Mouse (Mus musculus) MEL (cell line): ENCODE data around the gene Runx3. TPM values are rescaled to one million over a fixed set of nuclear protein-coding genes. Genes with fewer than 3 reads are reported as not detected.
A peak's percentile ranks its signal among the peaks of the same experiment; 100 is the strongest.

Source experiments
- DNase-seq: peaks from one replicate; pipeline ENCODE4 v3.0.0; 2011; ENCODE audit warnings: low read depth, low spot score
- H3K27ac ChIP-seq: 2 replicates; pipeline ENCODE4 v1.5.1; 2012; ENCODE audit warnings: low read depth, mild to moderate bottlenecking, control low read depth, low read length, moderate library complexity; ENCODE audit not compliant: control insufficient read depth
- H3K27me3 ChIP-seq, 2 experiments: fragments of 150-350 bp in 1 of 2; sonication (generic) in 1 of 2; 2 replicates each; pipeline ENCODE4 v1.6.1; 2012; ENCODE audit warnings: low read length in 2 of 2, mild to moderate bottlenecking in 2 of 2, improper control_type of control experiment in 1 of 2, moderate library complexity in 1 of 2; ENCODE audit not compliant: insufficient read depth in 2 of 2, control insufficient read depth in 1 of 2
- H3K36me3 ChIP-seq, 2 experiments: 2 replicates each; pipeline ENCODE4 v1.6.1; 2012 to 2014; ENCODE audit warnings: low read length in 2 of 2, improper control_type of control experiment in 1 of 2, inconsistent platforms in 1 of 2, mild to moderate bottlenecking in 1 of 2; ENCODE audit not compliant: insufficient read depth in 2 of 2, control insufficient read depth in 1 of 2
- H3K4me1 ChIP-seq, 2 experiments: fragments of 150-350 bp in 1 of 2; sonication (generic) in 1 of 2; 2 replicates each; pipeline ENCODE4 v1.6.1; 2012; ENCODE audit warnings: low read length in 2 of 2, improper control_type of control experiment in 1 of 2, mild to moderate bottlenecking in 1 of 2; ENCODE audit not compliant: insufficient read depth in 2 of 2, control insufficient read depth in 1 of 2
- H3K4me3 ChIP-seq, 2 experiments: fragments of 150-350 bp in 1 of 2; sonication (generic) in 1 of 2; 2 replicates each; pipeline ENCODE4 v1.5.1; 2012; ENCODE audit warnings: low read depth in 2 of 2, low read length in 2 of 2, mild to moderate bottlenecking in 2 of 2, moderate library complexity in 2 of 2, control low read depth in 1 of 2, improper control_type of control experiment in 1 of 2; ENCODE audit not compliant: control insufficient read depth in 1 of 2, insufficient read depth in 1 of 2
- H3K79me2 ChIP-seq: 2 replicates; pipeline ENCODE4 v1.6.1; 2012; ENCODE audit warnings: mild to moderate bottlenecking, low read length, moderate library complexity; ENCODE audit not compliant: control insufficient read depth, poor library complexity, insufficient read depth
- H3K9ac ChIP-seq: 2 replicates; pipeline ENCODE4 v1.6.1; 2012; ENCODE audit warnings: low read depth, mild to moderate bottlenecking, control low read depth, low read length, moderate library complexity; ENCODE audit not compliant: control insufficient read depth, poor library complexity, severe bottlenecking
- H3K9me3 ChIP-seq: fragments of 150-350 bp; sonication (generic); replicated peaks from 2 replicates; pipeline ENCODE4 v1.6.1; 2012; ENCODE audit warnings: mild to moderate bottlenecking, low read length, improper control_type of control experiment, moderate library complexity; ENCODE audit not compliant: insufficient read depth
- BHLHE40 ChIP-seq: IDR thresholded peaks from 2 replicates; pipeline ENCODE4 v1.6.1; 2012; ENCODE audit warnings: low read depth, mild to moderate bottlenecking, inconsistent platforms, low read length, improper control_type of control experiment, borderline replicate concordance
- CHD1 ChIP-seq: IDR thresholded peaks from 2 replicates; pipeline ENCODE4 v1.6.1; 2012; ENCODE audit warnings: low read depth, mild to moderate bottlenecking, inconsistent platforms, low read length, improper control_type of control experiment
- CTCF ChIP-seq, 3 experiments: IDR thresholded peaks in 2 of 3; conservative IDR thresholded peaks in 1 of 3; 2 replicates each; pipeline ENCODE4 v1.5.1; 2011 to 2012; ENCODE audit warnings: low read length in 3 of 3, low read depth in 2 of 3, mild to moderate bottlenecking in 2 of 3, improper control_type of control experiment in 1 of 3, inconsistent platforms in 1 of 3, mixed read lengths in 1 of 3, moderate library complexity in 1 of 3; ENCODE audit not compliant: control insufficient read depth in 1 of 3, insufficient read depth in 1 of 3, poor library complexity in 1 of 3, severe bottlenecking in 1 of 3
- E2F4 ChIP-seq: IDR thresholded peaks from 2 replicates; pipeline ENCODE4 v1.6.1; 2011; ENCODE audit warnings: low read depth, low read length, improper control_type of control experiment, borderline replicate concordance
- ELF1 ChIP-seq: IDR thresholded peaks from 2 replicates; pipeline ENCODE4 v1.6.1; 2014; ENCODE audit warnings: low read depth, mild to moderate bottlenecking, inconsistent platforms, low read length, improper control_type of control experiment, moderate library complexity
- ETS1 ChIP-seq: IDR thresholded peaks from 2 replicates; pipeline ENCODE4 v1.6.1; 2012; ENCODE audit warnings: low read depth, mild to moderate bottlenecking, inconsistent platforms, low read length, improper control_type of control experiment, moderate library complexity
- GABPA ChIP-seq: IDR thresholded peaks from 2 replicates; pipeline ENCODE4 v1.6.1; 2012; ENCODE audit warnings: low read depth, mild to moderate bottlenecking, inconsistent platforms, low read length, improper control_type of control experiment, moderate library complexity
- GATA1 ChIP-seq: IDR thresholded peaks from 2 replicates; pipeline ENCODE4 v1.6.1; 2011; ENCODE audit warnings: low read depth, low read length, improper control_type of control experiment
- HCFC1 ChIP-seq: IDR thresholded peaks from 2 replicates; pipeline ENCODE4 v1.6.1; 2012; ENCODE audit warnings: low read depth, mild to moderate bottlenecking, inconsistent platforms, low read length, improper control_type of control experiment, moderate library complexity
- JUND ChIP-seq: IDR thresholded peaks from 2 replicates; pipeline ENCODE4 v1.6.1; 2011; ENCODE audit warnings: low read depth, mild to moderate bottlenecking, improper control_type of control experiment, low read length
- KAT2A ChIP-seq: conservative IDR thresholded peaks from 2 replicates; pipeline ENCODE4 v1.6.1; 2012; ENCODE audit warnings: low read depth, low read length, improper control_type of control experiment, inconsistent platforms
- MAX ChIP-seq: IDR thresholded peaks from 2 replicates; pipeline ENCODE4 v1.6.1; 2011; ENCODE audit warnings: low read length, improper control_type of control experiment
- MAZ ChIP-seq: IDR thresholded peaks from 2 replicates; pipeline ENCODE4 v1.6.1; 2012; ENCODE audit warnings: low read depth, mild to moderate bottlenecking, inconsistent platforms, low read length, improper control_type of control experiment
- MEF2A ChIP-seq: IDR thresholded peaks from 2 replicates; pipeline ENCODE4 v1.6.1; 2014; ENCODE audit warnings: low read depth, mild to moderate bottlenecking, inconsistent platforms, low read length, improper control_type of control experiment; ENCODE audit not compliant: poor library complexity, insufficient replicate concordance, severe bottlenecking; ENCODE audit errors: extremely low read depth
- MYB ChIP-seq: IDR thresholded peaks from 2 replicates; pipeline ENCODE4 v1.6.1; 2011; ENCODE audit warnings: mild to moderate bottlenecking, low read depth, low read length, improper control_type of control experiment
- MYC ChIP-seq: IDR thresholded peaks from 2 replicates; pipeline ENCODE4 v1.6.1; 2011; ENCODE audit warnings: low read depth, mild to moderate bottlenecking, low read length, improper control_type of control experiment, moderate library complexity
- NELFE ChIP-seq: IDR thresholded peaks from 2 replicates; pipeline ENCODE4 v1.6.1; 2011; ENCODE audit warnings: low read depth, low read length, improper control_type of control experiment
- POLR2A ChIP-seq, 2 experiments: IDR thresholded peaks; 2 replicates each; pipeline ENCODE4 v1.6.1; 2011 to 2012; ENCODE audit warnings: low read length in 2 of 2, mild to moderate bottlenecking in 2 of 2, control low read depth in 1 of 2, improper control_type of control experiment in 1 of 2, low read depth in 1 of 2, moderate library complexity in 1 of 2; ENCODE audit not compliant: control insufficient read depth in 1 of 2, insufficient read depth in 1 of 2, poor library complexity in 1 of 2
- POLR2AphosphoS2 ChIP-seq: IDR thresholded peaks from 2 replicates; pipeline ENCODE4 v1.6.1; 2011; ENCODE audit warnings: low read length, improper control_type of control experiment
- POLR2AphosphoS5 ChIP-seq: IDR thresholded peaks from 2 replicates; pipeline ENCODE4 v1.6.1; 2012; ENCODE audit warnings: low read depth, borderline replicate concordance, mild to moderate bottlenecking, inconsistent platforms, low read length, moderate library complexity, mixed read lengths
- RAD21 ChIP-seq: IDR thresholded peaks from 2 replicates; pipeline ENCODE4 v1.6.1; 2011; ENCODE audit warnings: mild to moderate bottlenecking, low read depth, low read length, improper control_type of control experiment
- RCOR1 ChIP-seq: IDR thresholded peaks from 2 replicates; pipeline ENCODE4 v1.6.1; 2012; ENCODE audit warnings: low read depth, mild to moderate bottlenecking, inconsistent platforms, low read length, improper control_type of control experiment
- SIN3A ChIP-seq: IDR thresholded peaks from 2 replicates; pipeline ENCODE4 v1.6.1; 2012; ENCODE audit warnings: low read length, improper control_type of control experiment, inconsistent platforms
- SMC3 ChIP-seq: IDR thresholded peaks from 2 replicates; pipeline ENCODE4 v1.6.1; 2011; ENCODE audit warnings: low read depth, low read length, improper control_type of control experiment
- TAL1 ChIP-seq: IDR thresholded peaks from 2 replicates; pipeline ENCODE4 v1.6.1; 2012; ENCODE audit warnings: mild to moderate bottlenecking, inconsistent platforms, low read length, moderate library complexity, mixed read lengths
- TBP ChIP-seq: IDR thresholded peaks from 2 replicates; pipeline ENCODE4 v1.8.0; 2011; ENCODE audit warnings: low read depth, low read length, improper control_type of control experiment
- TCF12 ChIP-seq: IDR thresholded peaks from 2 replicates; pipeline ENCODE4 v1.6.1; 2014; ENCODE audit warnings: low read depth, mild to moderate bottlenecking, inconsistent platforms, low read length, improper control_type of control experiment, moderate library complexity
- UBTF ChIP-seq: IDR thresholded peaks from 2 replicates; pipeline ENCODE4 v1.6.1; 2012; ENCODE audit warnings: low read depth, mild to moderate bottlenecking, inconsistent platforms, low read length, improper control_type of control experiment, moderate library complexity, borderline replicate concordance; ENCODE audit not compliant: insufficient read depth
- USF1 ChIP-seq: IDR thresholded peaks from 2 replicates; pipeline ENCODE4 v1.6.1; 2014; ENCODE audit warnings: low read depth, mild to moderate bottlenecking, inconsistent platforms, low read length, improper control_type of control experiment, moderate library complexity
- USF2 ChIP-seq, 2 experiments: IDR thresholded peaks; 2 replicates each; pipeline ENCODE4 v1.6.1; 2011 to 2012; ENCODE audit warnings: improper control_type of control experiment in 2 of 2, low read length in 2 of 2, borderline replicate concordance in 1 of 2, inconsistent platforms in 1 of 2, low read depth in 1 of 2, mild to moderate bottlenecking in 1 of 2; ENCODE audit not compliant: insufficient read depth in 1 of 2
- ZC3H11A ChIP-seq: IDR thresholded peaks from 2 replicates; pipeline ENCODE4 v1.6.1; 2012; ENCODE audit warnings: low read depth, mild to moderate bottlenecking, inconsistent platforms, low read length, improper control_type of control experiment
- ZKSCAN1 ChIP-seq: IDR thresholded peaks from 2 replicates; pipeline ENCODE4 v1.6.1; 2012; ENCODE audit warnings: low read depth, mild to moderate bottlenecking, inconsistent platforms, low read length, improper control_type of control experiment, moderate library complexity
- ZMIZ1 ChIP-seq: IDR thresholded peaks from 2 replicates; pipeline ENCODE4 v1.6.1; 2012; ENCODE audit warnings: low read depth, mild to moderate bottlenecking, inconsistent platforms, low read length, improper control_type of control experiment, moderate library complexity
- ZNF384 ChIP-seq: IDR thresholded peaks from 2 replicates; pipeline ENCODE4 v1.6.1; 2012; ENCODE audit warnings: low read depth, mild to moderate bottlenecking, inconsistent platforms, low read length, improper control_type of control experiment
- polyA plus RNA-seq, 2 experiments: library from polyadenylated mRNA; stranded (reverse) in 1 of 2; unstranded in 1 of 2; fragments of >175 nt in 1 of 2; fragments of >200 nt in 1 of 2; gene quantifications; 2 replicates each; pipeline versions ENCODE4 v1.2.1 to v1.2.4; 2012; ENCODE audit warnings: low replicate concordance in 2 of 2, low read depth in 1 of 2; ENCODE audit not compliant: insufficient read length in 2 of 2, insufficient read depth in 1 of 2, missing spikeins in 1 of 2
- total RNA-seq: library from RNA; depleted of rRNA; stranded (reverse); fragments of 300-350 nt; gene quantifications from 2 replicates; pipeline ENCODE4 v1.2.3, GENCODE M21; 2012

Gene Runx3
- total and polyA plus RNA-seq, 3 experiments: 4.3 to 29.2 TPM; not detected in 1

DNA sequence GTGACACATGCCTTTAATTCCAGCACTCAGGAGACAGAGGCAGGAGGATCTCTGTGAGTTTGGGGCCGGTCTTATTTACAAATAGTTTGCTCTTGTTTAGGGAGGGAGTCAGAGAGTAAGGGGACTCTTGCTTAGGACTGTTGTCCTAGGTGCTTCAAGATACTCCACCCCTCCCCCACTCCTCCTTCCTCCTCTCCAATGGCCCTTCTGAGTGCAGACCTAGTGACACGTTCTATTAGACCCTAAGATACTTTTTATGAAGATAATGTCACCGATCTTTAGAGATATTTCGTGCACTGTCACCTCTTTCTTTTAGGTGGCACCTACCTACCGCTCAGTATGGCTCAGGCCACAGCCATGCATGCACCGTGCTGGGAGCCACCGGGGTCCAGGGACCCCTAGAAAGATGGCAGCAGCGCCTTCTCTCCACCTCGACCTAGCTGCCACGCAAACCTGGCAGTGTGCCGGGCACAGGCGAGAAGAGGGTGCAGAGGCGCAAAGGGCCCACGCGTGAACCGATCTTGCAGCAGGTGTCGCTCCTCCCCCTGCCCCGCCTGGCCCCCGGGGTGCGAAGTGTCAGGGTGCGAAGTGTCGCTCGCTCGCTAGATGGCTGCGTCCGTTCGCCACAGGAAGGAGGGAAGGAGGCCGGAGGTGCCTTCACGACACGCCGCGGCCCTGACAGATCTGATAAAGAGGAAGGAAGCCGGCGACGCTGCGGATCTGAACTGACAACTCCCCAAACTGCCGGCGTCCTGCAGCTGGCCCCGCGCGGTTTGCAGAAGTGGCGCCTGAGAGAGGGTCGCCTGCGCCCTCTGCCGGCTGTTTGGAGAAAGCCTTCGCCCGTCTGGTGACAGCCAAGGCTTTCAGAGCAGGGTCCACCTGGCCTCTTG, 85.5 kb downstream of the Runx3 start (continued):
- TF ChIP-seq UBTF: no peak
- TF ChIP-seq MAX: peak; percentile 92

DNA sequence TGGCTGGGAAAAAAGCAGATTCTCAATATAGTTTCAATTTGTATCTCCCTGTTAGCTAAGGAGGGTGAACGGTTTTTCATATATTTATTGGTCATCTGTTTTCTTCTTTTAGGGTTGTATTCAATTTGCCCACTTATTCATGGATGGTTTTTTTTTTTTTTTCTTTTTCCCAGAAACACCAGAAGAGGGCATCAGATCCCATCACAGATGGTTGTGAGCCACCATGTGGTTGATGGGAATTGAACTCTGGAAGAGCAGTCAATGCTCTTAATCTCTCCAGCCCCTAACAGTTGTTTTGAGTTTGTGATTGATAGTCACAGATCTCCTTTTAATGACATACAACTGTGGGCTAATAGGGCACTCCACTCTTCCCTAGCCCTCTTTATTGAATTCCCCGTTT, 89.4 kb downstream of the Runx3 start:
- H3K27me3 ChIP-seq: no peaks in the 10 kb centered on the region
- no peak overlapping the region for H3K9ac ChIP-seq
- H3K27ac ChIP-seq: no peak overlapping the region
- no peak overlapping the region for H3K4me3 ChIP-seq
- H3K9me3 ChIP-seq: no peaks in the 10 kb centered on the region
- H3K36me3 ChIP-seq: no peaks in the 10 kb centered on the region
- H3K4me1 ChIP-seq: peaks cover 0 to 13% of the 10 kb centered on the region in 2 experiments; a peak in 2 of 4 replicates
- no peak for DNase-seq
- no peaks in the 10 kb centered on the region; the same call in 1 of the 2 replicates for H3K79me2 ChIP-seq
- TF ChIP-seq POLR2AphosphoS2 (no peak), BHLHE40 (no peak), ZKSCAN1 (no peak), ELF1 (no peak), UBTF (no peak), KAT2A (no peak), MYB (no peak), NELFE (no peak), HCFC1 (no peak), POLR2A (IDR thresholded peaks at IDR 0.05; ENCODE audit: control insufficient read depth in 1 of 2, insufficient read depth in 1 of 2, low read depth in 1 of 2, low read length in 2 of 2, poor library complexity in 1 of 2) (no peak), MEF2A (no peak), TBP (no peak), MAX (no peak), MYC (peak; percentile 52; the same call in 1 of the 2 replicates), POLR2AphosphoS5 (no peak), JUND (no peak), RAD21 (peak; percentile 35), TCF12 (no peak), MAZ (no peak), E2F4 (no peak), GATA1 (no peak), RCOR1 (no peak), USF1 (no peak), SMC3 (peak; percentile 55), TAL1 (no peak), SIN3A (no peak), ETS1 (no peak), USF2 (IDR thresholded peaks at IDR 0.05; ENCODE audit: borderline replicate concordance in 1 of 2, insufficient read depth in 1 of 2, low read depth in 1 of 2, low read length in 2 of 2) (no peak), ZMIZ1 (no peak), CHD1 (no peak), ZC3H11A (peak; percentile 29; the same call in 1 of the 2 replicates), ZNF384 (peak; percentile 91), GABPA (no peak), CTCF (IDR thresholded peaks at IDR 0.05 in 2 of 3, conservative IDR thresholded peaks at IDR 0.05 in 1 of 3; ENCODE audit: control insufficient read depth in 1 of 3, insufficient read depth in 1 of 3, low read depth in 2 of 3, low read length in 3 of 3, poor library complexity in 1 of 3, severe bottlenecking in 1 of 3) (peak in 2 of 3 experiments; percentile 9 to 55; a peak in 2 of 6 replicates)
